Mouse (Mus musculus): ENCODE data around the gene Marcks.

DNA sequence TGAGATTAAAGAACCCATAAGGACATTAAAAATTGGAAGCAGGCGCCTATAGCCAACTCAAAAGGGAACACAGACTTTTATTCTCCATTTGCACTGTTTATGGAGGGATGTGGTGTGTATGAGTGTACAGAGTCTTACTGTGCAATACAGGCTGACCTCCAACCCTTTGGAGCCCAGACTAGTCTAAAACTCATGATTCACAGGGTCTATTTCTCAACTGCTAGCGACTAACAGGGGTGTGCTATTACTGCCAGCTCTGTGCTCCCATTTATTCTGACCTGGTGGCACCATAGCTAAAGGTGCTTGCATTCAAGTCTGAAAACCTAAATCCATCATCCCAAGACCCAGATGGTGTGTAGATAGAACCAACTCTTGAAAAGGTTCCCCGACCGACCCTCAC lies 2.9 kb upstream of the Marcks start:
- no peak for TF ChIP-seq CTCF (IDR thresholded peaks at IDR 0.05; ENCODE audit: low read depth, low read length)
- no peak for TF ChIP-seq POLR2AphosphoS5 (IDR thresholded peaks at IDR 0.05; ENCODE audit: insufficient replicate concordance, low read depth, low read length)
- no peak for TF ChIP-seq TAL1 (conservative IDR thresholded peaks at IDR 0.05; ENCODE audit: low read depth, low read length)
- no peak for TF ChIP-seq GATA1 (IDR thresholded peaks at IDR 0.05; ENCODE audit: borderline replicate concordance, low read length)

Measured in G1E (cell line).